Mouse (Mus musculus): ENCODE measurements around the gene Wdr64. TPM values are rescaled to one million over a fixed set of nuclear protein-coding genes. Genes with fewer than 3 reads are reported as not detected.

The Wdr64 gene
- total and polyA plus RNA-seq, 2 experiments from 2014 or later, result not detected

DNA sequence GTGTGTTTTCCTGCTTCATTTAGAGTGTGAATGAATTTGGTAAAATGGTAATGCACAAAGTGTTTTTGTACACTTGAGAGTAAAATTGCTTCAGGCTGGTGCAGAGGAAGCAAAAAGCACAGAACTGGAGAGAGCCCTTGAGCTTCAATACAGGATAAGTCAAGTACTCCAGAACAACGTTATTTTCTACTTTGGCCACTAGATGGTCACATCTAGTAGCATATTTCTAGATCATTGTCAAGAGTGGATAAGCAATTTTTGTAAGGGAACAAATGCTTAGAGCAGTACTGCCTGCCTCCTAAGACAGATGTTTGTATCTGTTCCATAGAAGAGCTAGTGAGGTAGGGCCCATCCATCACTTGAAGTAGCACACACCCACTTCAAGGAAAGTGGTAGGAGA is 26.8 kb upstream of the Wdr64 start:
- H3K27ac ChIP-seq (ENCODE audit: low read depth), result no peak overlapping the region
- H3K36me3 ChIP-seq (replicated peaks; ENCODE audit: control insufficient read depth, insufficient read depth, low read length), result no peaks in the 10 kb centered on the region
- no peak for DNase-seq (ENCODE audit: low spot score)
- H3K9ac ChIP-seq (replicated peaks; ENCODE audit: low read depth, low read length), result no peak overlapping the region
- no peak overlapping the region for H3K4me2 ChIP-seq (ENCODE audit: low read depth, low read length)
- H3K27me3 ChIP-seq (ENCODE audit: control insufficient read depth, insufficient read depth, low read length), result no peaks in the 10 kb centered on the region
- no peak overlapping the region for H3K4me3 ChIP-seq (ENCODE audit: low read depth, low read length)
- ATAC-seq (ENCODE audit: insufficient read depth, low read depth), result no peak
- TF ChIP-seq EP300 (IDR thresholded peaks at IDR 0.05; ENCODE audit: low read depth) (no peak), CTCF (IDR thresholded peaks at IDR 0.05; ENCODE audit: low read depth) (peak; percentile 49)
- no peaks in the 10 kb centered on the region for H3K9me3 ChIP-seq (replicated peaks; ENCODE audit: control insufficient read depth, low read length)
- WGBS, result 7% methylated on average over 1 of the region's 1 CpGs
- H3K4me1 ChIP-seq (ENCODE audit: control insufficient read depth, insufficient read depth), result no peaks in the 10 kb centered on the region

DNA sequence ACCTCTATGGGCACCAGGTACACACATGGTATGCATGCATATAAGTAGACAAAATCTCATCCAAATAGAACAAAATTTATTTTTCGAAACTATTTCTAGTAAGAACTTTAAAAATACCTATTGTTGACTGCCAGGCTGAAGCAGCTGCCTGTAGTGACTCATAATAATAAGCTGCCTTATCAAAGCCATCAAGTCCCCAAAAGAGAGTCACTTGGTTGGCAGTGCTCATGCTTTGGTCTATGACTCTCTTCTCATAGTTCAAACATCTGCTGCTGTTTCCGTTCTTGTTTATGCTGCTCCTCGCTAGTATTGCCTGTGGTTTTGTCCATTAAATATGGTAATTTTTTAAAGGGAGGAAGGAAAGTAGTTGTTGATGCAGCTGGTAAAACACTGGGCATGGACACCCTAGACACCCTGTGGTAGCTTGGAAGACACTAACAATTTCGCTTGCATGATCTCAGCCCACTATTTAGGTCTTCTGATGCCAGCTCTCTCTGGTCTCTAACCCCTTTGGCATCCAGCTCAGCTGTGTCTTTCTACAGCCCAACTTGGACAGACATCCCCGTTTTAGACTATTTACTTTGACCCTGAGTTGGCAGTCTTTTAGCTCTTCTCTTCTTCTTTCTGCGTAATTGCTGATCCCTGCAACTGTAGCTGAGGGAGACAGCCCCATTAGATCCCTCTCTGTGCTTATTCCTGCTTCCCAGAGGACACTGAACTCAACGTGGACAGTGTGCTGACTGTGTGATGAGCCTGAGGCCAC is 24.6 kb upstream of the Wdr64 start:
- 78% methylated on average over 7 of the region's 7 CpGs for WGBS
- no peak for TF ChIP-seq CTCF (IDR thresholded peaks at IDR 0.05; ENCODE audit: low read depth)
- no peak for TF ChIP-seq EP300 (IDR thresholded peaks at IDR 0.05; ENCODE audit: low read depth)
- H3K4me2 ChIP-seq (ENCODE audit: low read depth, low read length), result no peak overlapping the region

DNA sequence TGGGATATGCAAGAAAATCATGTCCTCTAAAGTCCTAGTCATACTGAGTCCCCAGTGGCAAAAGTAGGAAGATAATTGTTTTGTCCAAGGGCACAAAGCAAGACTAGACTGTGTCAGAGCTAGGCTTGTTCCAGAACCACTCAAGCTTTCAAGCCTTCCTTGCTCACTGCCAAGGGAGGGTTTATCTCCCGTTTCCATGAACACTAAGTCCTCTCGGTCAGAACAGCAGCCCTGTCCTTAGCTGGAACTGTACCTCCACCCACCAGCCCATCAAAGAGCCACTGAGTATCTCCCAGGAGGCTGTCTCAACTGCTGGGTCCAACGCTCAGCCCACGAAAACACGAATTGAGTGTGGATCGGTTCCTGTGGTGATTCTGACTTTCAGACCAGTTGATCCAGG is 23.3 kb upstream of the Wdr64 start:
- Histone ChIP-seq H3K27ac (ENCODE audit: low read depth) (no peak overlapping the region), H3K36me3 (replicated peaks; ENCODE audit: control insufficient read depth, insufficient read depth, low read length) (no peaks in the 10 kb centered on the region), H3K9me3 (replicated peaks; ENCODE audit: control insufficient read depth, low read length) (no peaks in the 10 kb centered on the region), H3K4me1 (ENCODE audit: control insufficient read depth, insufficient read depth) (no peaks in the 10 kb centered on the region), H3K9ac (replicated peaks; ENCODE audit: low read depth, low read length) (no peak overlapping the region), H3K27me3 (ENCODE audit: control insufficient read depth, insufficient read depth, low read length) (no peaks in the 10 kb centered on the region), H3K4me3 (ENCODE audit: low read depth, low read length) (no peak overlapping the region), H3K4me2 (ENCODE audit: low read depth, low read length) (no peak overlapping the region)
- DNase-seq (ENCODE audit: low spot score), result no peak
- ATAC-seq (ENCODE audit: insufficient read depth, low read depth), result no peak
- TF ChIP-seq EP300 (IDR thresholded peaks at IDR 0.05; ENCODE audit: low read depth) (no peak), CTCF (IDR thresholded peaks at IDR 0.05; ENCODE audit: low read depth) (no peak)
- WGBS, result 65% methylated on average over 6 of the region's 6 CpGs

More for the DNA sequence above, 24.6 kb upstream of the Wdr64 start:
- Histone ChIP-seq H3K27me3 (ENCODE audit: control insufficient read depth, insufficient read depth, low read length) (no peaks in the 10 kb centered on the region), H3K9ac (replicated peaks; ENCODE audit: low read depth, low read length) (no peak overlapping the region), H3K4me3 (ENCODE audit: low read depth, low read length) (no peak overlapping the region), H3K4me1 (ENCODE audit: control insufficient read depth, insufficient read depth) (no peaks in the 10 kb centered on the region), H3K27ac (ENCODE audit: low read depth) (no peak overlapping the region), H3K36me3 (replicated peaks; ENCODE audit: control insufficient read depth, insufficient read depth, low read length) (no peaks in the 10 kb centered on the region), H3K9me3 (replicated peaks; ENCODE audit: control insufficient read depth, low read length) (no peaks in the 10 kb centered on the region)
- ATAC-seq (ENCODE audit: insufficient read depth, low read depth) (no peak), DNase-seq (ENCODE audit: low spot score) (no peak)

DNA sequence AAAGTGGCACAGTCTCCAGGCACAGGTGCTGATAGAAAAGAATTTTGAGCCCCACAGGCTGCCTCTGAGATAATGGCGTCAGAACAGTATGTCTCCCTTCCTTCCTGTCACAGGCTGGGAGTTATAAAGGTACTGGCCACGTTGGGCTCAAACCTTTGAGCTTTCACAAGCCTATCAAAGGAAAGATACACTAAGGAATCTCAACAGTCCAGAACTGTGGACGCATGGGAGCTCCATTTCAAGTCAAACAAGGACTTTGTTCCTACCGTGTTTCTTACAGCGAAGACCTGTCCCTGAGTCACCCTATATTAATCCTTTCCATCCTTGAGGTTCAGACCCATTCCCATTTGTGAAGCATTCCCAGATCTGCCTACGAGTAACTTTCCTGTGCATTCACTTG is 20.9 kb upstream of the Wdr64 start:
- Histone ChIP-seq H3K27me3 (ENCODE audit: control insufficient read depth, insufficient read depth, low read length) (no peaks in the 10 kb centered on the region), H3K9ac (replicated peaks; ENCODE audit: low read depth, low read length) (no peak overlapping the region), H3K27ac (ENCODE audit: low read depth) (no peak overlapping the region), H3K9me3 (replicated peaks; ENCODE audit: control insufficient read depth, low read length) (no peaks in the 10 kb centered on the region), H3K4me2 (ENCODE audit: low read depth, low read length) (no peak overlapping the region), H3K36me3 (replicated peaks; ENCODE audit: control insufficient read depth, insufficient read depth, low read length) (no peaks in the 10 kb centered on the region), H3K4me3 (ENCODE audit: low read depth, low read length) (no peak overlapping the region), H3K4me1 (ENCODE audit: control insufficient read depth, insufficient read depth) (no peaks in the 10 kb centered on the region)
- DNase-seq (ENCODE audit: low spot score), result no peak
- WGBS, result 54% methylated on average over 6 of the region's 6 CpGs
- ATAC-seq (ENCODE audit: insufficient read depth, low read depth), result no peak
- TF ChIP-seq CTCF (IDR thresholded peaks at IDR 0.05; ENCODE audit: low read depth) (no peak), EP300 (IDR thresholded peaks at IDR 0.05; ENCODE audit: low read depth) (no peak)

DNA sequence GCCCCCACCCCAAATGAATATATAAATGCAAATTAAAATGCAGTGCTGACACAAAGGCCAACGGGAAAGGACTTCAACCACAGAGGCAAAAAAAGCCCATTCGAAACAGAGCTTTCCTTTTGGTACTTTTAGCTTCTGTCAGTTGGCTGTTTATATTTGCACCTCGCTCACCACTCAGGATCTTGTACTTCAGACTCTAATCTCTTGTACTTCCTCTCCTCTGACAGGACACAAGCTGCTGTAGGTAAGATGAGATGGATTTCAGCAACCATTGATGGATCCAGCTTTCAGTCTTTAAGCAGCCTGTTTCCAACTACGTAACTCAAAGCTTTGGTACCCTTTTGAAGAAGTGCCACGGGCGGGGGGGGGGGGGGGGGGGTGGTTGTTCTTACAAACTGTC is 17.4 kb upstream of the Wdr64 start:
- no peak overlapping the region for H3K4me2 ChIP-seq (ENCODE audit: low read depth, low read length)
- 65% methylated on average over 6 of the region's 6 CpGs for WGBS
- no peak for TF ChIP-seq EP300 (IDR thresholded peaks at IDR 0.05; ENCODE audit: low read depth)
- TF ChIP-seq CTCF (IDR thresholded peaks at IDR 0.05; ENCODE audit: low read depth), result no peak
- H3K4me1 ChIP-seq (ENCODE audit: control insufficient read depth, insufficient read depth), result no peaks in the 10 kb centered on the region
- H3K9ac ChIP-seq (replicated peaks; ENCODE audit: low read depth, low read length), result no peak overlapping the region
- H3K36me3 ChIP-seq (replicated peaks; ENCODE audit: control insufficient read depth, insufficient read depth, low read length), result no peaks in the 10 kb centered on the region
- no peak overlapping the region for H3K27ac ChIP-seq (ENCODE audit: low read depth)
- no peaks in the 10 kb centered on the region for H3K27me3 ChIP-seq (ENCODE audit: control insufficient read depth, insufficient read depth, low read length)
- no peak for ATAC-seq (ENCODE audit: insufficient read depth, low read depth)
- no peaks in the 10 kb centered on the region for H3K9me3 ChIP-seq (replicated peaks; ENCODE audit: control insufficient read depth, low read length)
- no peak overlapping the region for H3K4me3 ChIP-seq (ENCODE audit: low read depth, low read length)
- DNase-seq (ENCODE audit: low spot score), result no peak
